Mouse (Mus musculus) lung, adult 2 months (tissue): ENCODE results near the gene Comp.

Source experiments
- CTCF ChIP-seq: fragments of 200-500 bp; IDR thresholded peaks from 2 replicates; pipeline ENCODE4 v1.5.1; 2011; ENCODE audit warnings: mild to moderate bottlenecking, low read length, control low read depth; ENCODE audit not compliant: insufficient read depth
- POLR2A ChIP-seq: fragments of 200-500 bp; IDR thresholded peaks from 2 replicates; pipeline ENCODE4 v1.6.1; 2011; ENCODE audit warnings: low read depth, mild to moderate bottlenecking, control low read depth, low read length, borderline replicate concordance; ENCODE audit errors: extremely low read depth

DNA sequence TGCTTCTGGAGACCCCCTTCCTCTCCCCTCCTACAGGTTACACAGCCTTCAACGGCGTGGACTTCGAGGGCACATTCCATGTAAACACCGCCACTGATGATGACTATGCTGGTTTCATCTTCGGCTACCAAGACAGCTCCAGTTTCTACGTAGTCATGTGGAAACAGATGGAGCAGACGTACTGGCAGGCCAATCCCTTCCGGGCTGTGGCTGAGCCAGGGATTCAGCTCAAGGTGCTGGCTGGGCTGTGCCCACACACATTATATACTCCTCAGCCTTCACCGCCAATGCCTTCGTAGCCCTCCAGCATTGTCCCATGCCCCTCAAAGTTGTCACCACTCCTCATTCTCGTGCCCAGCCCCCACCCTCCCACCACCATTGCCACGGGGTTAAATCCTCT, 6.7 kb downstream of the Comp start:
- TF ChIP-seq CTCF (no peak), POLR2A (no peak)
